Mouse (Mus musculus): ENCODE measurements around the gene Foxj3.

DNA sequence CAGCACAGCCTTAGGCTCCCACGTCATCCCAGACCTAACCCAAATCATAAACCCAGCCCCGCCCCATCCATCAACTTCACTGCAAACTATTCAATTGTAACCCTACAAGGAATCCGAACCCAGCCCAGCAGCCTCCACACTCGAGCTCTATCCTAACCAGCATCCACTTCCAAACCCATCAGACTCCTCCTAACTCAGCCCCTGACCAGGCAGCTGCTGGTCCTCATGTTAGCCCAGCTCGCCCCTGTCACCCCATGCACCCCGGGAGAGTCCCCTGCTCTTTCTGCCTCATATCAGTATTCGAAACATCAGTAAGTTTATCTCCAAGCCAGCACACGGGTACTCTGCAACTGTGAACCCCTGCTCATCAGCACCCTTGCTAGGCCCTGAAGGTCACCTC lies 98.9 kb downstream of the Foxj3 start:
- TF ChIP-seq CEBPB (IDR thresholded peaks at IDR 0.05; ENCODE audit: insufficient read depth, poor library complexity, severe bottlenecking), result no peak
- no peak for TF ChIP-seq POLR2A (IDR thresholded peaks at IDR 0.05; ENCODE audit: insufficient read length, low read depth)
- TF ChIP-seq MYOD1 (IDR thresholded peaks at IDR 0.05; ENCODE audit: control insufficient read depth in 1 of 3, insufficient read length in 2 of 3, low read depth in 2 of 3), result no peak
